Mouse (Mus musculus) heart, embryonic 11.5 days (tissue): ENCODE data around the gene Map3k6. TPM values are rescaled to one million over a fixed set of nuclear protein-coding genes. Genes with fewer than 3 reads are reported as not detected.

Experiments
- ATAC-seq: fragments of 200-750 bp; cut with Nextera tagmentation; replicated peaks from 2 replicates; pipeline ENCODE4 v1.8.0; 2017; ENCODE audit warnings: moderate library complexity; ENCODE audit not compliant: insufficient number of reproducible peaks, low FRiP score, low TSS enrichment
- H3K27ac ChIP-seq: fragments of 300-500 bp; sonication (generic); 2 replicates; pipeline ENCODE4 v1.5.1; 2014; ENCODE audit warnings: mild to moderate bottlenecking, low read depth, low read length
- H3K27me3 ChIP-seq: fragments of 300-500 bp; sonication (generic); 2 replicates; pipeline ENCODE4 v1.6.1; 2014; ENCODE audit warnings: mild to moderate bottlenecking, low read length, mixed read lengths; ENCODE audit not compliant: control insufficient read depth, insufficient read depth
- H3K36me3 ChIP-seq: fragments of 300-500 bp; sonication (generic); 2 replicates; pipeline ENCODE4 v1.6.1; 2014; ENCODE audit warnings: mild to moderate bottlenecking, low read length, moderate library complexity, mixed read lengths; ENCODE audit not compliant: control insufficient read depth, insufficient read depth
- H3K4me1 ChIP-seq: fragments of 300-500 bp; sonication (generic); 2 replicates; pipeline ENCODE4 v1.6.1; 2014; ENCODE audit warnings: low read length; ENCODE audit not compliant: control insufficient read depth, insufficient read depth
- H3K4me2 ChIP-seq: fragments of 300-500 bp; sonication (generic); 2 replicates; pipeline ENCODE4 v1.6.1; 2014; ENCODE audit warnings: mild to moderate bottlenecking, moderate library complexity
- H3K4me3 ChIP-seq: fragments of 300-500 bp; sonication (generic); 2 replicates; pipeline ENCODE4 v1.5.1; 2014; ENCODE audit warnings: low read depth, low read length
- H3K9ac ChIP-seq: fragments of 300-500 bp; sonication (generic); 2 replicates; pipeline ENCODE4 v1.6.1; 2014; ENCODE audit warnings: mild to moderate bottlenecking, low read depth, low read length, moderate library complexity
- H3K9me3 ChIP-seq: fragments of 300-500 bp; sonication (generic); replicated peaks from 2 replicates; pipeline ENCODE4 v1.6.1; 2016; ENCODE audit warnings: low read length; ENCODE audit not compliant: control insufficient read depth
- WGBS: fragments of 180-500 bp; shearing (Covaris S2); extraction: QIAGEN DNeasy Blood & Tissue Kit; methylation state at CpG from one replicate; pipeline ENCODE4 v1.1.7; 2014; ENCODE audit not compliant: insufficient replicate concordance; 5-methylcytosine and 5-hydroxymethylcytosine counted together
- polyA plus RNA-seq: library from polyadenylated mRNA; unstranded; fragments of >200 nt; fragmentation: Nextera tagmentation; extraction: Ambion mirVana; gene quantifications from 2 replicates; pipeline ENCODE4 v1.2.1, GENCODE M21; 2014

Gene Map3k6
- polyA plus RNA-seq, 1 experiment from 2014 or later, result 1.7 TPM

DNA sequence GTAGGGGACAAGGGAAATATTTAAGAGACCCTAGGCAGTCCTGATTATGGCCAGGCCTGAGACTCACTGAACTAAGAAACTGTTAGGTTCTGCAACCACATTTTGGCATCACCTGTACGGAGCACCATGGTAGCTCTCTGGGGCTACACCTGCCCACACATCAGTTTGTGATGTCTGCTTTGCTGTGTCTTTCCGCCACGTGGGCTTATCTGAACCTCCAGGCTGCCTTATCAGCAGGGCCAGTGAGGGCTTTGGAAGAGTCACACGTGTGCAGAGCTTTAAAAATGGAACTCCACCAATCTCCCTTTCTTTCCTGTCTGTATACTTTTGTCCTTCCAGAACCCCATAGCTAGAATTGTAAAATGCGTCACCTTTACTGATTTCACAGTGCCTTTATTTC is 45.3 kb downstream of the Map3k6 start:
- Histone ChIP-seq H3K4me2 (peak overlapping the region; percentile 20; the same call in 1 of the 2 replicates), H3K27ac (peak overlapping the region; percentile 31; the same call in 1 of the 2 replicates), H3K9me3 (no peaks in the 10 kb centered on the region), H3K4me3 (no peak overlapping the region), H3K9ac (no peak overlapping the region), H3K4me1 (peaks cover 26% of the 10 kb centered on the region), H3K27me3 (no peaks in the 10 kb centered on the region), H3K36me3 (no peaks in the 10 kb centered on the region)
- peak; percentile 75 for ATAC-seq
- 32% methylated on average over 5 of the region's 5 CpGs for WGBS

DNA sequence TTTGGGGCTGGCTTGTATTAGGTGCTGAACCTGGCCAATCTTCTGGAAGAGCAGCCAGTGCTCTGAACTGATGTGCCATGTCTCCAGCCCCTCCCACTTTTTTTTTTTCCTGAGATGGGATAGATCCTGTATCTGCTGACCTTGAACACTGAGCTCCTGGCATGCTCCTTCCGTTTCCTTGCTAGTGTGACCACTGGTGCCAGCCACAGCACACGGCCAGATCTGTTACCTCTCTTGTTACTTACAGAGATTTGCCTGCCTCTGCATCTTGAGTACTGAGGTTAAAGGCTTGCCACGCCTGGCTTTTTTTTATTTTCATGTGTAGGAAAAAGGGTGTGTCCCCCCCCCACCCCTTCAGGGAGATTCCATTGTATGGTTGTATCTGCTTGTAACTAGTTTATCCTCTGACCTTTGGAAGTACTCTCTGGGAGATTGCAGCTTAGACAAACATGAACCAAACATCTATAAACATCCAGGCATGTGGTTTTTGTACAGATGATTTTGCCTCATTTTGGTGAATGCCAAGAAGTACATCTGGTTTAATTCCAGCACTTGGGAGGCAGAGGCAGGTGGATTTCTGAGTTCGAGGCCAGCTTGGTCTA is 46.0 kb downstream of the Map3k6 start:
- H3K9me3 ChIP-seq, result no peaks in the 10 kb centered on the region

DNA sequence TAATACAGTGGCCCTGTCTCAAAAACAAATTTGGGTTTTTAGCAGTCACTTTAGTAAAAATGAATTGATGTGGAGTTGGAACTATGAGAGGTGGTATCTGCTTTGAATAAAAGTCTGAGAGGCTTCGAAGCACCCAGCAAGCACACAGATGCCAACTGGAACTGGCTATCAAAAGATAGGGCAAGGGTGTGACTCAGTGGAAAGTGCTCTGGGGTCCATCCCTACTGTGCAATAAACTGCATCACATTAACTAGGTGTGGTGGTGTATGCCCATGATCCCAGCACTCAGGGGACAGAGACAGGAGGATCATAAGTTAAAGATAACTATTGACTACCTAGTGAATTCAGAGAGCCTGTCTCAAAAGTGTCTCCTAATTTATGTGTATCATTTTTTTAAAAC is 50.6 kb downstream of the Map3k6 start:
- Histone ChIP-seq H3K36me3 (peaks cover 8% of the 10 kb centered on the region; the same call in 1 of the 2 replicates), H3K27ac (no peak overlapping the region), H3K4me2 (no peak overlapping the region), H3K9me3 (no peaks in the 10 kb centered on the region), H3K9ac (no peak overlapping the region), H3K4me1 (peaks cover 22% of the 10 kb centered on the region), H3K4me3 (no peak overlapping the region), H3K27me3 (peaks cover 4% of the 10 kb centered on the region; the same call in 1 of the 2 replicates)
- WGBS, result 86% methylated on average over 1 of the region's 1 CpGs
- ATAC-seq, result no peak

More for the DNA sequence above, 46.0 kb downstream of the Map3k6 start:
- no peak overlapping the region for H3K27ac ChIP-seq
- H3K4me2 ChIP-seq, result peak overlapping the region; percentile 20; the same call in 1 of the 2 replicates
- peaks cover 20% of the 10 kb centered on the region for H3K4me1 ChIP-seq
- no peak for ATAC-seq
- H3K27me3 ChIP-seq, result no peaks in the 10 kb centered on the region
- WGBS, result 67% methylated on average over 4 of the region's 4 CpGs
- H3K9ac ChIP-seq, result no peak overlapping the region
- H3K4me3 ChIP-seq, result no peak overlapping the region
- no peaks in the 10 kb centered on the region for H3K36me3 ChIP-seq

DNA sequence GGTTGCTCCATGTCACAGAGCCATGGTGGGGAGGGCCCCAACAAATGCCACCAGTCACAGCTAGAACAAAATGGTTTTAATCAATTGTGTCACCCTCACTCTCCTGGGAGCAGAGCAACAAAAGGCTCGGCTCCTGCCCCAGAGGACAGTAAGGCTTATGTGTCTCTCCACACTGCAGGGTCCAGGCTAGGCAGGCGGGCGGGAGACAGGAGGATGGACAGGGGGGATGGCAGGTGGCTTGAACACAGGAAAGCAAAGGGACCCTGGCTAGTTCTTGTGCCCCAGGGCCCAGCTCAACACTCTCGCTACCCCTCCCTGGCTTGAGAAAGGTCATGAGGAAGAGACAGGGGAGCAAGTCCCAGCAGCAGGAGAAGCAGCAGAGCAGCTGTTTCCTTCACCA is 51.8 kb downstream of the Map3k6 start:
- ATAC-seq, result no peak
- H3K9me3 ChIP-seq, result no peaks in the 10 kb centered on the region
- no peak overlapping the region for H3K27ac ChIP-seq
- H3K4me2 ChIP-seq, result no peak overlapping the region
- 86% methylated on average over 4 of the region's 4 CpGs for WGBS
- H3K27me3 ChIP-seq, result peaks cover 4% of the 10 kb centered on the region; the same call in 1 of the 2 replicates
- no peak overlapping the region for H3K4me3 ChIP-seq
- H3K9ac ChIP-seq, result no peak overlapping the region
- peaks cover 19% of the 10 kb centered on the region for H3K4me1 ChIP-seq
- H3K36me3 ChIP-seq, result peaks cover 8% of the 10 kb centered on the region; the same call in 1 of the 2 replicates

GRCm38 (mm10) chr4:133292901-133293843 is 52.6 kb downstream of the Map3k6 start:
- WGBS, result 27% methylated on average over 24 of the region's 24 CpGs
- H3K27ac ChIP-seq, result no peak overlapping the region
- H3K9ac ChIP-seq, result peak overlapping the region; percentile 11
- H3K9me3 ChIP-seq, result no peaks in the 10 kb centered on the region
- peaks cover 4% of the 10 kb centered on the region; the same call in 1 of the 2 replicates for H3K27me3 ChIP-seq
- peaks cover 25% of the 10 kb centered on the region for H3K4me1 ChIP-seq
- ATAC-seq, result 0 out of 2 replicates have a peak, but pooled peaks have one; percentile 16
- H3K36me3 ChIP-seq, result peaks cover 8% of the 10 kb centered on the region; the same call in 1 of the 2 replicates
- no peak overlapping the region for H3K4me2 ChIP-seq
- no peak overlapping the region for H3K4me3 ChIP-seq

- no peak overlapping the region for H3K4me2 ChIP-seq
- H3K9ac ChIP-seq, result no peak overlapping the region; the same call in 1 of the 2 replicates
- ATAC-seq, result no peak
- no peak overlapping the region for H3K4me3 ChIP-seq
- H3K9me3 ChIP-seq, result no peaks in the 10 kb centered on the region
- no peak overlapping the region for H3K27ac ChIP-seq
- 41% methylated on average over 11 of the region's 11 CpGs for WGBS
- H3K4me1 ChIP-seq, result peaks cover 28% of the 10 kb centered on the region
- H3K27me3 ChIP-seq, result peaks cover 4% of the 10 kb centered on the region; the same call in 1 of the 2 replicates
- peaks cover 8% of the 10 kb centered on the region; the same call in 1 of the 2 replicates for H3K36me3 ChIP-seq
These were observed 53.5 kb downstream of the Map3k6 start for GRCm38 (mm10) chr4:133294084-133294483.

DNA sequence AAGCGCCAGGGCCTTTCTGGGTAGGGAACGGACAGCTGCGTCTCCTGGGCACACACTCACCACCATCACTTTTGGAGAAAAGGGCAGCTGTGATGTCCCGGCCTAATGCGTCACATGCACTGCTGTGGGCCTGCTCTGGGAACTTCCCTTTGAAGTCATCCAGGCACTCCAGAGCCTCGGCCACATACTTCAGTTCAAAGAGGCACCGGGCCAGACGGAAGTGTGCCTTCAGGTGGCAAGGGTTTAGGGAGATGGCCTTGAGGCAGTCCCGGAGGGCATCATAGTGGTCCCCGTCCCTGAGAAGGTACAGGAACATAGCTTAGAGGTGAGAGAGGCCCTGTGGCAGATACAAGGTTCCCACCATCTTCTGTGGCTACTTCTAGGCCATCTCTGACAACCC is 56.7 kb downstream of the Map3k6 start:
- Histone ChIP-seq H3K27me3 (peaks cover 4% of the 10 kb centered on the region; the same call in 1 of the 2 replicates), H3K9ac (no peak overlapping the region), H3K4me1 (peaks cover 30% of the 10 kb centered on the region), H3K27ac (no peak overlapping the region), H3K36me3 (peaks cover 14% of the 10 kb centered on the region; the same call in 1 of the 2 replicates), H3K9me3 (no peaks in the 10 kb centered on the region), H3K4me3 (no peak overlapping the region), H3K4me2 (no peak overlapping the region)
- WGBS, result 57% methylated on average over 10 of the region's 10 CpGs
- ATAC-seq, result no peak

DNA sequence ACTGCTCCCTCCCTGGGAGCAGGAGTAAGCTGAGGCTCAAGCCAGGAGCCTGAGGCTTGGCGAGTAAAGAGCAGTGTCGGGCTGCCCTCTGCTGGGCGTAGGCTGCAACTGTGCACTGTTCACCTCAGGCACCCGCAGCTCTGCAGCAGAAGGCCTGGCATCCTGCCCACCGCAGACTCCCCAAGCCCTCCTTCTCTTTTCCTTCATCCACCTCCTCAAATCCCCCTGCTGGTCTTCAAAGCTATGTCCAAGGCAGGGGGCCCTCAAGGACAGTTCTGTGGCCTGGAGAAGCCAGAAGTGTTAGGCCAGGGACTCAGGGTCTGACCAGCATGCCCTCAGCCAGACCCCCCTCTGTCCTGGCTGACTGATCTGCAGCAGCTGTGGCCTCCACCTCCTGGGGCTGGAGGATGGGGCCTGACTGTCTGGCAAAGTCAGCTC is 57.2 kb downstream of the Map3k6 start:
- Histone ChIP-seq H3K36me3 (peaks cover 14% of the 10 kb centered on the region; the same call in 1 of the 2 replicates), H3K4me3 (no peak overlapping the region), H3K27me3 (peaks cover 4% of the 10 kb centered on the region; the same call in 1 of the 2 replicates), H3K9ac (no peak overlapping the region), H3K4me1 (peaks cover 28% of the 10 kb centered on the region), H3K4me2 (no peak overlapping the region), H3K9me3 (no peaks in the 10 kb centered on the region), H3K27ac (peak overlapping the region; percentile 18; the same call in 1 of the 2 replicates)
- WGBS, result 4% methylated on average over 5 of the region's 5 CpGs
- no peak for ATAC-seq
